Mouse (Mus musculus) forebrain, embryonic 11.5 days (tissue): ENCODE measurements around the gene Pdk2. TPM values are rescaled to one million over a fixed set of nuclear protein-coding genes. Genes with fewer than 3 reads are reported as not detected.

Experiments used
- ATAC-seq: fragments of 200-750 bp; cut with Nextera tagmentation; replicated peaks from 2 replicates; pipeline ENCODE4 v1.8.0; 2017; ENCODE audit warnings: moderate TSS enrichment; ENCODE audit not compliant: low FRiP score
- DNase-seq: peaks from one replicate; pipeline ENCODE4 v3.0.0-alpha.2; 2017; ENCODE audit warnings: low spot score
- H3K27ac ChIP-seq: fragments of 300-500 bp; sonication (generic); 2 replicates; pipeline ENCODE4 v1.5.1; 2014; ENCODE audit warnings: low read depth, low read length
- H3K27me3 ChIP-seq: fragments of 300-500 bp; sonication (generic); 2 replicates; pipeline ENCODE4 v1.6.1; 2014; ENCODE audit warnings: mild to moderate bottlenecking, low read length, mixed read lengths; ENCODE audit not compliant: control insufficient read depth, insufficient read depth
- H3K36me3 ChIP-seq: fragments of 300-500 bp; sonication (generic); 2 replicates; pipeline ENCODE4 v1.6.1; 2014; ENCODE audit warnings: mild to moderate bottlenecking, low read length, moderate library complexity, mixed read lengths; ENCODE audit not compliant: control insufficient read depth, insufficient read depth
- H3K4me1 ChIP-seq: fragments of 300-500 bp; sonication (generic); replicated peaks from 2 replicates; pipeline ENCODE4 v1.6.1; 2014; ENCODE audit warnings: low read length, mixed read lengths; ENCODE audit not compliant: control insufficient read depth, insufficient read depth
- H3K4me2 ChIP-seq: fragments of 300-500 bp; sonication (generic); 2 replicates; pipeline ENCODE4 v1.6.1; 2014; ENCODE audit warnings: low read depth, mild to moderate bottlenecking, low read length, moderate library complexity, mixed read lengths; ENCODE audit not compliant: severe bottlenecking
- H3K4me3 ChIP-seq: fragments of 300-500 bp; sonication (generic); 2 replicates; pipeline ENCODE4 v1.5.1; 2014; ENCODE audit warnings: low read depth, low read length
- H3K9ac ChIP-seq: fragments of 300-500 bp; sonication (generic); 2 replicates; pipeline ENCODE4 v1.6.1; 2014; ENCODE audit warnings: low read length
- H3K9me3 ChIP-seq: fragments of 300-500 bp; sonication (generic); 2 replicates; pipeline ENCODE4 v1.6.1; 2016; ENCODE audit warnings: low read length, mixed read lengths; ENCODE audit not compliant: control insufficient read depth
- WGBS: fragments of 180-500 bp; shearing (Covaris S2); extraction: QIAGEN DNeasy Blood & Tissue Kit; methylation state at CpG from one replicate; pipeline ENCODE4 v1.1.7; 2014; 5-methylcytosine and 5-hydroxymethylcytosine counted together
- polyA plus RNA-seq: library from polyadenylated mRNA; unstranded; fragments of >200 nt; fragmentation: Nextera tagmentation; extraction: Ambion mirVana; gene quantifications from 2 replicates; pipeline ENCODE4 v1.2.1, GENCODE M21; 2014

Pdk2 gene
- polyA plus RNA-seq, 1 experiment from 2014 or later: 17.4 TPM

DNA sequence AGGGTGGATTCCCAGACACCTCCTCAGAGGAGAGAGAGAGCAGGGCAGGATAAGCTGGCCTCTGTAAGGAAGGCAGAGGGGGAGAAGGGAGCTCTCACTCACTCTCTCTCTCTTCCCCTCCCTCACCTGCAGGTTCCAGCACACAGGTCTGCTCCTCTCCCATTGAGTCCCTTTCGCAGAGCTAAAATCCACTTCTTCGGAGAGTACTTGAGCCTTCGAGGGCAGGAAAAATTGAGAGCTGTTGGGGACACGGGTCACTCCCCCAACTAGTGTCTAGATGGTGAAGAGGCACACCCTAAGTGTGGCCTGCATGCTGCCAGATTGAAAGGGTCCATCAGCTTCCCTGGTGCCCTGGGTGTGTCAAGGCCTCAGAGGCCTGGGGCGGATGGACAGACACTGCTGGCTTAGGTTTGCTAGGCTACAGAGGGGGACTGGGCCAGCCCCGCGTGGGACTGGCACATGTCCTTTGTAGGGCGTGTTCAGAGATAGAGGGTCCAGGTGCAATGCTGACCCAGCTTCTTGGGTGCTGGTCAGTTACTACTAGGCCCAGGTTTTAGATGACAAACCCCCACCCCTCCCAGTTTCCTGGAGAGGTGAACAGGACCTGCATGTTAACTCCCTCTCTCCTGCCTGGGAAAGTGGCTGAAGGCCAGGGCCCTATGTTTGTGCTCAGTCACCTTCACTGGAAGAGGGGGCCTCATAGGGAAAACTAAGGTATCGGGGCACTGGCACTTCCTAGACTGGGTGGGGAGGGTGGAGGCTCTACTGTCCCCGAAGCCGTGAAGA, 15.7 kb downstream of the Pdk2 start:
- H3K27ac ChIP-seq: no peak overlapping the region

DNA sequence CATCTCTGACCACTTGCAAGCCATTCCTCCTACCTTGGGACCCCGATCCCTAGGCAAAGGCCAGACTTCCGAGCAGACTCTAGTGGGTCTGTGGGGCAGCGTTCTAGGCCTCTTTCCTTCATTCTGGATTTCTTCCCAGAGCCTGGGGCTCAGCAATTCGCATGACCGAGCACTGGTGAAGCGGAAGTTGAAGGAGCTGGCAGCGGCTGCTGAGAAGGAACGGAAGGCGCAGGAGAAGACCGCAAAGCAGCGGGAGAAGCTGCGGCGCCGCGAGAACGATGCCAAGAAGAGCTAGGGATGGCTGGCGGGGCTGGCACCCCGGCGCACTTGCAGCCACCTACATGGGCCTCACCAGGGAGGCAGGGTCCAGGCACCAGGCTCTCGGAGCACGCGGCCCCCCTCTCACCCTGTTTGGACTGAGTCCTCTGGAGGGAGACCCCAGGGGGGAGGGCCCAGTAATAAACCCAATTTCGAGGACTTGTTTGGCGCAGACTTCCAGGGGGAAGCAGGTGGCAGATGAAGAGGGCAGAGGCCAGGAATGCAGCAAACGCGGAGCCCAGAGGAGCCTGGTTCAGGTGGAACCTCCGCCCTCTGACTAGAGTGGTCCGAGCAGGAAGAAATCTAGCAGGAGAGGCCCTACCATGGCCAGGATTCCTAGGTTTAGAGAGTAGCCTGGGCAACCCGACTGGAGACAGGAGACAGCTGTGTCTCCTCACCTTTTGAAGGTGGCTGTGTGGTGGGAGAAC, 16.5 kb downstream of the Pdk2 start:
- Histone ChIP-seq H3K9ac (no peak overlapping the region), H3K4me1 (no peaks in the 10 kb centered on the region), H3K9me3 (no peaks in the 10 kb centered on the region), H3K27me3 (no peaks in the 10 kb centered on the region), H3K4me2 (no peak overlapping the region), H3K27ac (no peak overlapping the region), H3K4me3 (no peak overlapping the region), H3K36me3 (peaks cover 19% of the 10 kb centered on the region)
- WGBS: 63% methylated on average over 29 of the region's 29 CpGs
- DNase-seq: peak; percentile 66
- no peak for ATAC-seq

More for the DNA sequence above, 15.7 kb downstream of the Pdk2 start:
- H3K9ac ChIP-seq: no peak overlapping the region; the same call in 1 of the 2 replicates
- no peaks in the 10 kb centered on the region for H3K4me1 ChIP-seq
- WGBS: 85% methylated on average over 11 of the region's 11 CpGs
- ATAC-seq: no peak
- H3K4me2 ChIP-seq: no peak overlapping the region
- peaks cover 19% of the 10 kb centered on the region for H3K36me3 ChIP-seq
- DNase-seq: no peak
- no peak overlapping the region for H3K4me3 ChIP-seq
- H3K9me3 ChIP-seq: no peaks in the 10 kb centered on the region
- H3K27me3 ChIP-seq: no peaks in the 10 kb centered on the region

DNA sequence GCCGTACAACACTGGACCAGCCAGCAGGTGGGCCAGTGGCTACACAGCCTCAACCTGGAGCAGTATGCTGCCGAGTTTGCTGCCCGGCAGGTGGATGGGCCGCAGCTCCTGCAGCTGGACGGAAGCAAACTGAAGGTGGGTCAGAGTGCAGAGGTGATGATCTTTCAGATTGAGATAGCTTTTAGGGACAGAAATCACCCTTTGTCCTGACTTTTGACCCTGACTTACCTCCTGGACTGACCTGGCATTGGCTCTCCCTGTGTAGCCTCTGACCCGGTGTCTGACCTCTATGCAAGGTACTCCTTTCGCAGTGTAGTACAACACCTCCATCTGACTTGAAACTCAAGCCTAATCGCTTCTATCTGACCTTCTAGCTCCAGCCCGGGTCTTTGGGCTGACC, 17.7 kb downstream of the Pdk2 start:
- no peak for DNase-seq
- H3K9ac ChIP-seq: no peak overlapping the region
- H3K4me1 ChIP-seq: no peaks in the 10 kb centered on the region
- ATAC-seq: no peak
- no peak overlapping the region for H3K4me2 ChIP-seq
- 88% methylated on average over 9 of the region's 9 CpGs for WGBS
- peaks cover 19% of the 10 kb centered on the region for H3K36me3 ChIP-seq
- H3K4me3 ChIP-seq: no peak overlapping the region
- no peaks in the 10 kb centered on the region for H3K27me3 ChIP-seq
- H3K27ac ChIP-seq: no peak overlapping the region
- no peaks in the 10 kb centered on the region for H3K9me3 ChIP-seq

DNA sequence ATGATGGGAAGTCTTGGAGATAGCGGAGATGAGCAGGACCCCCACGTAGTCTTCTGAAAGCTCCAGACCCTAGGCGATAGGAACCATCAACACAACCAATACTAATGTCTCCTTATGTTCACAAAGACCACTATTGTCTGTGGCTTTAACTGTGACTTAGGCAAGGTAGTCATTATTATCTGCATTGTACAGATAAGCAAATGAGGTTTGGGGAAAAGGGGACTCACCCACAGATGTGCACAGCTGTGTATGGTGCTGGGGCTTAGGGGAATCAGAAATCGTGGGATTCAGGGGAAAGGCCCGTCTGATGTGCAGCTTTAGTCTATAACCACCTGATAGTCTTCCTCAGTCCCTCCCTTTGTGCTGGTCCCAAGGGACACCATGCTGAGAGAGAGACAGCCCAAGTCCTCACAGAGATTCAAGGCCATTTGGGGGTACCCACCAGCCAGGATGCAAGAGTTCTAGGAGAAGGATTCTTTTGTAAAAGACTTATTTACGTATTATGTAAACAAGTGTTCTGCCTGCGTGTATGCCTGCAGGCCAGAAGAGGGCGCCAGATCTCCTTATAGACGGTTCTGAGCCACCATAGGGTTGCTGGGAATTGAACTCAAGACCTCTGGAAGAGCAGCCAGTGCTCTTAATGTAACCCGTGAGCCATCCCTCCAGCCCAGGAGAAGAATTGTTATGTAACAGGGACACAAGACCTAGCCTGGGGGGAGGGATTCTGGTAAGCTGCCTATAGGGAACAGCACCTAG, 18.7 kb downstream of the Pdk2 start:
- Histone ChIP-seq H3K9me3 (no peaks in the 10 kb centered on the region), H3K9ac (no peak overlapping the region), H3K4me2 (no peak overlapping the region), H3K27ac (no peak overlapping the region), H3K36me3 (peaks cover 19% of the 10 kb centered on the region), H3K4me3 (no peak overlapping the region), H3K4me1 (no peaks in the 10 kb centered on the region), H3K27me3 (no peaks in the 10 kb centered on the region)
- DNase-seq (no peak), ATAC-seq (no peak)
- WGBS: 82% methylated on average over 10 of the region's 10 CpGs

DNA sequence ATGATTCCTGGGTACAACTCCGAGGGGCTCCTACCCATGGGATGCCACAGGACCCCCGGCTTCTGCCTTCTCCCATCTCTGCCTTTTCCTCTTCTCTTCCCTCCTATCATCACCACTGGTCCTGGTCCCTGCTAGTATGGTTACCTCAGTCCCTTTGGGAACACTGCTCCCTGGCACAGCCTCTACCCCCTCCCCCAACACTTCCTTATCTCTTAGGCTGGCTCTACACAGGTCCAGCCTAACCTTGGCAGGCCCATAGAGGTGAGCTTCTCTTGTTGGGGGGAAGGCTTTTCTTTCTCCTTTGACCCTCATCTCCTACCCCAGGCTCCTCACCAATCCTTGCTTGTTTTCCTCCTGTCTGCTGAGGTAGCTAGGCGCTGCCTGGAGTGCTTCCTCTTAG, 25.7 kb downstream of the Pdk2 start:
- H3K36me3 ChIP-seq: no peaks in the 10 kb centered on the region; the same call in 1 of the 2 replicates
- DNase-seq: no peak
- WGBS: 71% methylated on average over 3 of the region's 3 CpGs
- H3K27me3 ChIP-seq: no peaks in the 10 kb centered on the region
- no peaks in the 10 kb centered on the region for H3K9me3 ChIP-seq
- H3K4me1 ChIP-seq: 0 out of 2 replicates have a peak, but pooled peaks cover 10% of the 10 kb centered on the region
- no peak overlapping the region for H3K4me2 ChIP-seq
- no peak for ATAC-seq
- no peak overlapping the region for H3K27ac ChIP-seq
- H3K9ac ChIP-seq: no peak overlapping the region; the same call in 1 of the 2 replicates
- no peak overlapping the region for H3K4me3 ChIP-seq

DNA sequence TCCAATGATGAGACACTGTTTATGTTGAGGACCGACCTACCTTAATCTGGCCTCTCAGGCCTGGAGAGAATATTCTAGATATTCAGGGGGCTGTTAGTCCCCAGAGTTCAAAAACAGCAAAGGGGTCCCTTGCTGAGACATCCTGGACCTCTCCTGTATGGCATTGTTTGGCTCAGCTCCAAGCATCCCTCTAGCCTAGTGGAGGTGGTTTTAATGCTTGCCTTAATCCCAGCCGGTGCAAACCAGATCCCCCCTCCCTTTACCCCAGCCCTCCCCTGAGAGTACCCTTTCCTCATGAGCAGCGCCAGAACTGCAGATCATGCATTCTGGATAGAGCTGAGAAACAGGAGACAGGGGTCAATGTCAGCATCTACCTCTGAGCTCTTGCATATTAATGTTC, 28.7 kb downstream of the Pdk2 start:
- Histone ChIP-seq H3K9ac (peak overlapping the region; percentile 1; the same call in 1 of the 2 replicates), H3K4me2 (peak overlapping the region; percentile 77), H3K9me3 (no peaks in the 10 kb centered on the region), H3K27me3 (no peaks in the 10 kb centered on the region), H3K27ac (peak overlapping the region; percentile 47; the same call in 1 of the 2 replicates), H3K4me1 (peaks cover 22% of the 10 kb centered on the region), H3K4me3 (no peak overlapping the region), H3K36me3 (no peaks in the 10 kb centered on the region; the same call in 1 of the 2 replicates)
- no peak for DNase-seq
- no peak for ATAC-seq
- 47% methylated on average over 3 of the region's 3 CpGs for WGBS

DNA sequence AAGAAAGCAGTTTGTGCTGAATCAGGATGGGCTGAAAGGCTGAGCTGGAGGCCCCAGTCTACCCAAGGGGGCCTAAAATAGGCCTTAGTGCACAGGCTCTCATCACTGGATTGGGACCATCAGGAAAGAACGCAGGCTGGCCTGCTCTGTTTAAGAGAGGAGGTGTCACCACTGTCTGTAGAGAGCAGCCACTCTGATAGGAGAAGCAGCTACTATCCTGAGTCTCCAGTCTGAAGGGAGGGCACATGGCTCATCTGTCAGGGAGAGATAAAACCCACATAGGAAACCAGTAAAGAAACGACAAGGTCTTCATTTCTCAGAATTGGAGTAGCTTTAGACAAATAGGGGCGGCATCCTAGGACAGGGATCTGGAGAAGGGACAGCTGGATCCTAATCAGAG, 29.1 kb downstream of the Pdk2 start:
- Histone ChIP-seq H3K4me3 (0 out of 2 replicates have a peak overlapping the region, but pooled peaks have one; percentile 85), H3K36me3 (no peaks in the 10 kb centered on the region; the same call in 1 of the 2 replicates), H3K27me3 (no peaks in the 10 kb centered on the region), H3K9ac (peak overlapping the region; percentile 21; the same call in 1 of the 2 replicates), H3K4me1 (peaks cover 22% of the 10 kb centered on the region), H3K27ac (0 out of 2 replicates have a peak overlapping the region, but pooled peaks have one; percentile 42), H3K4me2 (peak overlapping the region; percentile 77), H3K9me3 (no peaks in the 10 kb centered on the region)
- 50% methylated on average over 3 of the region's 3 CpGs for WGBS
- ATAC-seq (no peak), DNase-seq (no peak)

DNA sequence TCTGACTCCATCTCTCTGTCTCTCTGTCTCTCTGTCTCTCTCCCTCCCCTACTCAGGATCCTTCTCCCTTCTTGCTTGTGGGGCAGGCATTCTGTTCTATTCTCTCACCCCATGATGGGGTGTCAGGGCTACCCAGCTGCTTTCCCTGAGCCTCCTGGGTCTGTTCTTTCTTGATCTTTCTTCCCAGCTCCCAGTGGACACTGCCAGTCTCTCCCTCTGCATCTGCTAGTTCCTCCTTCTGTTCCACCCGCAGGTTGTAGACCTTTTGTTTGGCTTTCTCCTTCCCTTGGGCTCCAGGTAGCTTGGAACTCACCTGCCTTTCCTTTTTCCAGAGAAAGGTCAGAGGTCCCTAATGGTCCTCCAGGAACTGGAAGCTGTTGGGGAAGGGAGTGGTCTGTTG, 29.7 kb downstream of the Pdk2 start:
- ATAC-seq (no peak), DNase-seq (no peak)
- Histone ChIP-seq H3K4me3 (peak overlapping the region; percentile 85), H3K4me2 (peak overlapping the region; percentile 77), H3K4me1 (peaks cover 22% of the 10 kb centered on the region), H3K27me3 (no peaks in the 10 kb centered on the region), H3K36me3 (no peaks in the 10 kb centered on the region; the same call in 1 of the 2 replicates), H3K9ac (peak overlapping the region; percentile 98), H3K27ac (no peak overlapping the region; the same call in 1 of the 2 replicates), H3K9me3 (no peaks in the 10 kb centered on the region)
- 60% methylated on average over 1 of the region's 1 CpGs for WGBS
